Mouse (Mus musculus): ENCODE measurements at regions not wholly inside any gene's neighbourhood (a gene's known extent, or its start where the extent isn't known, plus 50 kb on each side); places are given as distances from the start of the nearest gene placed in this dataset.
A peak's percentile ranks its signal among the peaks of the same experiment; 100 is the strongest.

GRCm38 (mm10) chr12:35640911-35641345 is 106.1 kb upstream of the Ahr start:
- DNase-seq (ENCODE audit: low spot score): no peak

DNA sequence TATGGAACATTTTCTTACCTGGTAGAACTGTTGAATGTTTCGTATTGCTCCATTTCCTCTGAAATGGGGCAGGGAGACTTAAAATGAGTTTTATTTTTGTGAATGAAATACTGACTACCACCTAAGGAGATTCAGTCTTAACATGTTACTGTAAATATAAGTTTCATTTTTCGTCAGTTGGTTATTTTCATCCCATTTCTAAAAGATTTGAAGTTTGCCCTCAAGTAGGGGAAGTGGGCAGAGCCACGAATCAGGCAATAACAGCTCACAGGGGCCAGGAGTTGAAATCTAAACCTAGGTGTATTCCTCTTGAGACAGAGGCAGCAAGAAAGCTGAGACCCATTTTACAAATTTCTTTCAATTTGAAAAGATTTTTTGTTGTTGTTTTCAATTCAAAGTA is 88.6 kb upstream of the Ahr start:
- DNase-seq (ENCODE audit: low spot score): no peak

GRCm38 (mm10) chr12:35614885-35615284 is 80.0 kb upstream of the Ahr start:
- DNase-seq (ENCODE audit: low spot score): no peak

DNA sequence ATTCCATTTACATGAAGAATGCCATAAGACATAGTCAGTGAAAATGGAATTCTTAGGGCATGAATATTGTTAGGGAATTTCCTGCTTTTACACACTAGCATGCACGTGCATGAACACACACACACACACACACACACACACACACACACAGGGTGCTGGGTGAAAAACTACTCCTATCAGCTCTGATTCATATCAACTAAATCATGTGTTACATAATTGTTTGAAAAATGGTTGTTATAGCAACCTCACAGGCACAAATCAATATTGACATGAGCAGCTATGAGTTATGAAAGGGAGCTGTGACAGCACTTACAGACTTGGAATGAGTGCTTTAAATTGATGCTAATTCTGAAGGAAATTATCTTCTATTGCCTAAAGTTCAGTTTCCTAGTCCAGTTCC is 72.8 kb upstream of the Ahr start:
- peak; percentile 13 for DNase-seq (ENCODE audit: low spot score)

DNA sequence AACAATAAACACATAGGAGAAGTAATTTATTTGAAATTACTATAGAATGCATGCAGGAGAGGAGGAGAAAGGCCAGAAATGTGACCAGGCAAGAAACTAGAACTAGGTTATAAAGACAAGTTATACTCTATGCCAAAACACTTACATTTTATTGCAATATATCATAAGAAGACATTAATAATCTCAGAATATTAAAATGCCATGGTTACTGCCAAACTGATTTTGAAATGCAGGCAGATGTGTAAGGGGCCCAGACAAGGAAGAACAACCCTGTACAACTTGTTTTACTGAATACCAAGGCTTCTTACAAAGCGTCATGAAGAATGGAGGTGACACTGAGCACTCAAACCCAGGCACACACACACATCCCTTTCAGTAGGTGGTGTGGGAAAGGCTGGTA is 68.9 kb upstream of the Ahr start:
- DNase-seq (ENCODE audit: low spot score): no peak

- no peak for DNase-seq (ENCODE audit: low spot score)
These were observed 67.8 kb upstream of the Ahr start for GRCm38 (mm10) chr12:35602589-35602988.

- no peak for DNase-seq (ENCODE audit: low spot score)
These were observed 63.5 kb upstream of the Ahr start for GRCm38 (mm10) chr12:35598298-35598697.

GRCm38 (mm10) chr12:35592866-35593265 is 58.0 kb upstream of the Ahr start:
- DNase-seq (ENCODE audit: low spot score): no peak

Measured in adipocyte (in vitro differentiated cells).